Mouse (Mus musculus) left cerebral cortex, postnatal 14 days (tissue): ENCODE measurements at regions not wholly inside any gene's neighbourhood (a gene's known extent, or its start where the extent isn't known, plus 50 kb on each side); places are given as distances from the start of the nearest gene placed in this dataset.
A peak's percentile ranks its signal among the peaks of the same experiment; 100 is the strongest.

Experiments used
- DNase-seq, 2 experiments: peaks; one replicate each; pipeline ENCODE4 v3.0.0; 2021 to 2022; ENCODE audit warnings: low spot score in 2 of 2, mixed read lengths in 1 of 2
- intact Hi-C: fragments of 180-260 bp; cut with DNase I; formaldehyde crosslinking; loops from one replicate; pipeline ENCODE4 v1.15.1; 2025

GRCm38 (mm10) chr5:91456924-91457323 is 54.1 kb upstream of the Btc start:
- intact Hi-C loops = no loop called here
- DNase-seq = no peak

- intact Hi-C loops = loop anchor here (5.0 to 10.0 kb wide), 3 partner anchors 397 to 540 kb away; no protein-coding TSS in a partner anchor
These were observed 52.4 kb upstream of the Parm1 start for GRCm38 (mm10) chr5:91464876-91465508.

More at GRCm38 (mm10) chr5:91464876-91465508, 52.4 kb upstream of the Parm1 start:
- peak; percentile 59 to 74 for DNase-seq
